Mouse (Mus musculus) right cerebral cortex, adult 18-20 months (tissue): Measurements from ENCODE around the gene Actr1b.
"Not testable (repeated sequence)": the region's sequence is repeated elsewhere in the genome, so short reads cannot be mapped to it uniquely, and the experiment has no call there.

ENCODE experiments used
- DNase-seq: peaks from one replicate; pipeline ENCODE4 v3.0.0; 2022; ENCODE audit warnings: mixed read lengths

Gene Actr1b

GRCm38 (mm10) chr1:36697030-36697429 is 17.2 kb downstream of the Actr1b start:
- no peak for DNase-seq

- DNase-seq: no peak
Measured at GRCm38 (mm10) chr1:36696411-36696810, 17.8 kb downstream of the Actr1b start.

- no peak for DNase-seq
Measured at GRCm38 (mm10) chr1:36694871-36695270, 19.4 kb downstream of the Actr1b start.

- peak; percentile 98 for DNase-seq
Measured at GRCm38 (mm10) chr1:36691271-36692155, 22.7 kb downstream of the Actr1b start, which contains the start of gene Cox5b. Gene Cox5b (plus strand): TSS chr1:36691449.

- no peak for DNase-seq
Measured at GRCm38 (mm10) chr1:36690671-36691235, 23.5 kb downstream of the Actr1b start.

- peak; percentile 85 for DNase-seq
Measured at GRCm38 (mm10) chr1:36683810-36684467, 30.3 kb downstream of the Actr1b start.

GRCm38 (mm10) chr1:36682620-36683355 is 31.4 kb downstream of the Actr1b start, which contains the start of gene Fam178b:
Gene Fam178b (minus strand): TSS chr1:36683183.
- DNase-seq: no peak

GRCm38 (mm10) chr1:36680893-36681292 is 33.3 kb downstream of the Actr1b start:
- no peak for DNase-seq

GRCm38 (mm10) chr1:36674936-36675335 is 39.3 kb downstream of the Actr1b start:
- DNase-seq: no peak

GRCm38 (mm10) chr1:36672648-36673350 is 41.4 kb downstream of the Actr1b start:
- no peak for DNase-seq

- DNase-seq: no peak
Measured at GRCm38 (mm10) chr1:36671260-36671659, 43.0 kb downstream of the Actr1b start.

GRCm38 (mm10) chr1:36670256-36670655 is 44.0 kb downstream of the Actr1b start:
- DNase-seq: no peak

- DNase-seq: not testable (repeated sequence)
Measured at GRCm38 (mm10) chr1:36668007-36668406, 46.2 kb downstream of the Actr1b start.

- no peak for DNase-seq
Measured at GRCm38 (mm10) chr1:36665934-36666333, 48.3 kb downstream of the Actr1b start.

GRCm38 (mm10) chr1:36665165-36665723 is 49.0 kb downstream of the Actr1b start:
- no peak for DNase-seq

GRCm38 (mm10) chr1:36664457-36664856 is 49.8 kb downstream of the Actr1b start:
- no peak for DNase-seq

- DNase-seq: no peak
Measured at GRCm38 (mm10) chr1:36658621-36659399, 55.4 kb downstream of the Actr1b start.

GRCm38 (mm10) chr1:36657658-36658415 is 56.4 kb downstream of the Actr1b start:
- DNase-seq: no peak

GRCm38 (mm10) chr1:36656233-36656632 is 58.0 kb downstream of the Actr1b start:
- no peak for DNase-seq

- DNase-seq: no peak
Measured at GRCm38 (mm10) chr1:36655039-36655438, 59.2 kb downstream of the Actr1b start.
